ENCODE assay signal across 8 mouse cellular contexts in genomic region chr15:83756742-83757141, GRCm38 (mm10). TPM values are rescaled to one million over a fixed set of nuclear protein-coding genes. Genes with fewer than 3 reads are reported as not detected.
A peak's percentile ranks its signal among the peaks of the same experiment; 100 is the strongest.
DNase-seq lines count a peak whose midpoint lies in the region; ATAC-seq and TF ChIP-seq lines count a peak whose summit lies in the region.

No protein-coding gene starts in this region.

- TF ChIP-seq CTCF in intestine, postnatal 0 days (IDR thresholded peaks at IDR 0.05; ENCODE audit: low read depth) = peak; percentile 77
- peak; percentile 83 for TF ChIP-seq CTCF in stomach, postnatal 0 days (IDR thresholded peaks at IDR 0.05; ENCODE audit: low read depth)

- H3K4me1 ChIP-seq in intestine, postnatal 0 days (replicated peaks; ENCODE audit: control insufficient read depth, insufficient read depth, low read length) = no peaks in the 10 kb centered on the region
- H3K4me1 ChIP-seq in intestine, embryonic 16.5 days (ENCODE audit: control insufficient read depth, insufficient read depth, low read length) = no peaks in the 10 kb centered on the region
- H3K4me1 ChIP-seq in embryonic facial prominence, embryonic 11.5 days (ENCODE audit: control insufficient read depth, insufficient read depth, low read length) = no peaks in the 10 kb centered on the region
- no peaks in the 10 kb centered on the region for H3K4me1 ChIP-seq in stomach, postnatal 0 days (replicated peaks; ENCODE audit: control insufficient read depth, insufficient read depth)

- ATAC-seq in intestine, postnatal 0 days = no peak
- ATAC-seq in intestine, embryonic 16.5 days = no peak
- ATAC-seq in embryonic facial prominence, embryonic 11.5 days (replicated peaks; ENCODE audit: insufficient number of reproducible peaks, low FRiP score, low TSS enrichment, low read depth) = no peak
- ATAC-seq in stomach, postnatal 0 days (ENCODE audit: low FRiP score, low TSS enrichment) = no peak; the same call in 1 of the 2 replicates

- DNase-seq in 416B (ENCODE audit: low read depth) (peak; percentile 24), MN1 (ENCODE audit: low spot score) (no peak)
- DNase-seq in B cell, adult 2 months = peak; percentile 12 to 16
- peak; percentile 78 for DNase-seq in embryonic facial prominence, embryonic 11.5 days (ENCODE audit: low spot score)
- DNase-seq in stomach, postnatal 0 days (ENCODE audit: low spot score) = peak; percentile 26
- DNase-seq in urinary bladder, postnatal 10 days (ENCODE audit: low spot score) = no peak

- no peak overlapping the region for H3K9ac ChIP-seq in intestine, postnatal 0 days (ENCODE audit: low read depth, low read length)
- H3K9ac ChIP-seq in intestine, embryonic 16.5 days (ENCODE audit: low read depth, low read length) = no peak overlapping the region
- H3K9ac ChIP-seq in embryonic facial prominence, embryonic 11.5 days (replicated peaks; ENCODE audit: low read length) = no peak overlapping the region
- no peak overlapping the region for H3K9ac ChIP-seq in stomach, postnatal 0 days (ENCODE audit: low read length)

- no peaks in the 10 kb centered on the region for H3K9me3 ChIP-seq in intestine, postnatal 0 days (ENCODE audit: control insufficient read depth)
- peaks cover 3% of the 10 kb centered on the region; the same call in 1 of the 2 replicates for H3K9me3 ChIP-seq in intestine, embryonic 16.5 days (ENCODE audit: control insufficient read depth, low read length)
- no peaks in the 10 kb centered on the region for H3K9me3 ChIP-seq in embryonic facial prominence, embryonic 11.5 days (replicated peaks; ENCODE audit: control insufficient read depth, low read length)
- H3K9me3 ChIP-seq in stomach, postnatal 0 days (ENCODE audit: control insufficient read depth, low read length) = no peaks in the 10 kb centered on the region

- no peak overlapping the region for H3K4me3 ChIP-seq in intestine, postnatal 0 days (ENCODE audit: low read depth, low read length)
- no peak overlapping the region for H3K4me3 ChIP-seq in intestine, embryonic 16.5 days (ENCODE audit: low read length)
- H3K4me3 ChIP-seq in embryonic facial prominence, embryonic 11.5 days (ENCODE audit: low read depth, low read length) = no peak overlapping the region
- no peak overlapping the region for H3K4me3 ChIP-seq in stomach, postnatal 0 days (ENCODE audit: low read depth, low read length)

- 0 out of 2 replicates have a peak, but pooled peaks cover 2% of the 10 kb centered on the region for H3K27me3 ChIP-seq in intestine, postnatal 0 days (replicated peaks; ENCODE audit: control insufficient read depth, insufficient read depth, low read length)
- H3K27me3 ChIP-seq in intestine, embryonic 16.5 days (replicated peaks; ENCODE audit: control insufficient read depth, insufficient read depth, low read length) = no peaks in the 10 kb centered on the region
- H3K27me3 ChIP-seq in embryonic facial prominence, embryonic 11.5 days (ENCODE audit: control insufficient read depth, insufficient read depth, low read length) = no peaks in the 10 kb centered on the region
- H3K27me3 ChIP-seq in stomach, postnatal 0 days (ENCODE audit: control insufficient read depth, insufficient read depth, low read length) = no peaks in the 10 kb centered on the region

- 21% methylated on average over 9 of the region's 9 CpGs for WGBS in intestine, postnatal 0 days
- 18% methylated on average over 9 of the region's 9 CpGs for WGBS in intestine, embryonic 16.5 days
- WGBS in embryonic facial prominence, embryonic 11.5 days = 26% methylated on average over 9 of the region's 9 CpGs
- whole genome bisulfite sequencing in stomach, postnatal 0 days = 23% methylated on average over 9 of the region's 9 CpGs

- H3K36me3 ChIP-seq in intestine, postnatal 0 days (ENCODE audit: control insufficient read depth, insufficient read depth) = no peaks in the 10 kb centered on the region
- no peaks in the 10 kb centered on the region for H3K36me3 ChIP-seq in intestine, embryonic 16.5 days (ENCODE audit: control insufficient read depth, insufficient read depth, low read length)
- no peaks in the 10 kb centered on the region for H3K36me3 ChIP-seq in embryonic facial prominence, embryonic 11.5 days (replicated peaks; ENCODE audit: control insufficient read depth, insufficient read depth, low read depth, low read length)
- H3K36me3 ChIP-seq in stomach, postnatal 0 days (ENCODE audit: control insufficient read depth, insufficient read depth, low read length) = no peaks in the 10 kb centered on the region

- no peak overlapping the region for H3K4me2 ChIP-seq in intestine, postnatal 0 days (replicated peaks; ENCODE audit: low read depth)
- no peak overlapping the region for H3K4me2 ChIP-seq in intestine, embryonic 16.5 days (ENCODE audit: low read depth, low read length)
- no peak overlapping the region for H3K4me2 ChIP-seq in embryonic facial prominence, embryonic 11.5 days (ENCODE audit: low read depth, low read length)
- H3K4me2 ChIP-seq in stomach, postnatal 0 days (replicated peaks; ENCODE audit: low read depth) = no peak overlapping the region

- no peak overlapping the region for H3K27ac ChIP-seq in intestine, postnatal 0 days (ENCODE audit: low read depth, low read length)
- no peak overlapping the region for H3K27ac ChIP-seq in intestine, embryonic 16.5 days (ENCODE audit: low read length)
- no peak overlapping the region for H3K27ac ChIP-seq in embryonic facial prominence, embryonic 11.5 days (replicated peaks; ENCODE audit: low read depth, low read length)
- H3K27ac ChIP-seq in stomach, postnatal 0 days (replicated peaks) = no peak overlapping the region

- TF ChIP-seq EP300 in stomach, postnatal 0 days (optimal IDR thresholded peaks at IDR 0.05) = no peak

RNA-seq across cellular contexts. Expression of gene Mpped1, which starts 22.5 kb away (rescaled TPM):
- 0.07 and 0.16 TPM in 2 replicates for polyA plus RNA-seq in intestine, postnatal 0 days (2015; fragmentation: Nextera tagmentation; extraction: Ambion mirVana)
- polyA plus RNA-seq in intestine, embryonic 16.5 days (2015; fragmentation: Nextera tagmentation; extraction: Ambion mirVana) = 0.21 and 0.22 TPM in 2 replicates
- polyA plus RNA-seq in embryonic facial prominence, embryonic 11.5 days (2014; fragmentation: Nextera tagmentation; extraction: Ambion mirVana) = 6.3 and 6.9 TPM in 2 replicates
- 0.08 and 0.10 TPM in 2 replicates for polyA plus RNA-seq in stomach, postnatal 0 days (2015; fragmentation: Nextera tagmentation; extraction: Ambion mirVana)

RNA-seq across cellular contexts. Expression of gene Scube1, which starts 31.9 kb away (rescaled TPM):
- polyA plus RNA-seq in intestine, postnatal 0 days (2015; fragmentation: Nextera tagmentation; extraction: Ambion mirVana) = 2.5 and 2.7 TPM in 2 replicates
- polyA plus RNA-seq in intestine, embryonic 16.5 days (2015; fragmentation: Nextera tagmentation; extraction: Ambion mirVana) = 3.6 and 4.1 TPM in 2 replicates
- 30.2 and 32.8 TPM in 2 replicates for polyA plus RNA-seq in embryonic facial prominence, embryonic 11.5 days (2014; fragmentation: Nextera tagmentation; extraction: Ambion mirVana)
- polyA plus RNA-seq in stomach, postnatal 0 days (2015; fragmentation: Nextera tagmentation; extraction: Ambion mirVana) = 5.0 and 5.5 TPM in 2 replicates

Comparison
In these comparisons a context has a peak if more than half of its experiments do, and no peak if none do; other contexts are left out.
1. DNase-seq: peak in 416B (single experiment), B cell, adult 2 months (2 of 2), embryonic facial prominence, embryonic 11.5 days (single experiment) and stomach, postnatal 0 days (single experiment); none in urinary bladder, postnatal 10 days (single experiment) and MN1 (single experiment).